Mouse (Mus musculus) kidney, postnatal 36 days (tissue): ENCODE data around the gene Pacs1.
"Not testable (repeated sequence)": the region's sequence is repeated elsewhere in the genome, so short reads cannot be mapped to it uniquely, and the experiment has no call there.

Source experiments
- DNase-seq, 2 experiments: peaks; one replicate each; pipeline ENCODE4 v3.0.0; 2021 to 2022; ENCODE audit warnings: mixed read lengths in 2 of 2

Gene Pacs1

GRCm38 (mm10) chr19:5267015-5267414 lies 5.9 kb downstream of the Pacs1 start:
- no peak for DNase-seq

- DNase-seq = no peak
Measured at GRCm38 (mm10) chr19:5257140-5257539, 15.8 kb downstream of the Pacs1 start.

GRCm38 (mm10) chr19:5236981-5237380 lies 35.9 kb downstream of the Pacs1 start:
- DNase-seq = not testable (repeated sequence)

- no peak for DNase-seq
Measured at GRCm38 (mm10) chr19:5232696-5233095, 40.2 kb downstream of the Pacs1 start.

- DNase-seq = no peak
Measured at GRCm38 (mm10) chr19:5230110-5230509, 42.8 kb downstream of the Pacs1 start.

- no peak for DNase-seq
Measured at GRCm38 (mm10) chr19:5224624-5225023, 48.3 kb downstream of the Pacs1 start.

GRCm38 (mm10) chr19:5224077-5224476 lies 48.8 kb downstream of the Pacs1 start:
- no peak for DNase-seq

GRCm38 (mm10) chr19:5221926-5222325 lies 51.0 kb downstream of the Pacs1 start:
- DNase-seq = no peak

- DNase-seq = not testable (repeated sequence)
Measured at GRCm38 (mm10) chr19:5221219-5221723, 51.6 kb downstream of the Pacs1 start.

GRCm38 (mm10) chr19:5220389-5220788 lies 52.5 kb downstream of the Pacs1 start:
- no peak for DNase-seq

GRCm38 (mm10) chr19:5201691-5202090 lies 71.2 kb downstream of the Pacs1 start:
- no peak for DNase-seq

GRCm38 (mm10) chr19:5200617-5201016 lies 72.3 kb downstream of the Pacs1 start:
- DNase-seq = not testable (repeated sequence)

GRCm38 (mm10) chr19:5198553-5198952 lies 74.4 kb downstream of the Pacs1 start:
- DNase-seq = no peak

GRCm38 (mm10) chr19:5195417-5196035 lies 77.4 kb downstream of the Pacs1 start:
- peak; percentile 60 to 76 for DNase-seq

GRCm38 (mm10) chr19:5192397-5192796 lies 80.5 kb downstream of the Pacs1 start:
- DNase-seq = no peak

GRCm38 (mm10) chr19:5187439-5187838 lies 85.5 kb downstream of the Pacs1 start:
- peak; percentile 19 to 53 for DNase-seq

- DNase-seq = peak; percentile 12 to 32
Measured at GRCm38 (mm10) chr19:5181926-5182325, 91.0 kb downstream of the Pacs1 start.

- no peak for DNase-seq
Measured at GRCm38 (mm10) chr19:5178631-5179030, 94.3 kb downstream of the Pacs1 start.

GRCm38 (mm10) chr19:5170430-5170829 lies 102.5 kb downstream of the Pacs1 start:
- no peak for DNase-seq

- no peak for DNase-seq
Measured at GRCm38 (mm10) chr19:5167477-5167876, 105.4 kb downstream of the Pacs1 start.

GRCm38 (mm10) chr19:5164380-5164779 lies 108.5 kb downstream of the Pacs1 start:
- peak in 1 of 2 experiments; percentile 49 for DNase-seq

- DNase-seq = no peak
Measured at GRCm38 (mm10) chr19:5161913-5162312, 111.0 kb downstream of the Pacs1 start.

- no peak for DNase-seq
Measured at GRCm38 (mm10) chr19:5152261-5152660, 120.7 kb downstream of the Pacs1 start.

GRCm38 (mm10) chr19:5151741-5152140 lies 121.2 kb downstream of the Pacs1 start:
- DNase-seq = no peak

GRCm38 (mm10) chr19:5151331-5151730 lies 121.6 kb downstream of the Pacs1 start:
- DNase-seq = peak; percentile 40 to 72
